Comparison of ENCODE assay signal across 8 mouse cellular contexts in the genomic region with DNA sequence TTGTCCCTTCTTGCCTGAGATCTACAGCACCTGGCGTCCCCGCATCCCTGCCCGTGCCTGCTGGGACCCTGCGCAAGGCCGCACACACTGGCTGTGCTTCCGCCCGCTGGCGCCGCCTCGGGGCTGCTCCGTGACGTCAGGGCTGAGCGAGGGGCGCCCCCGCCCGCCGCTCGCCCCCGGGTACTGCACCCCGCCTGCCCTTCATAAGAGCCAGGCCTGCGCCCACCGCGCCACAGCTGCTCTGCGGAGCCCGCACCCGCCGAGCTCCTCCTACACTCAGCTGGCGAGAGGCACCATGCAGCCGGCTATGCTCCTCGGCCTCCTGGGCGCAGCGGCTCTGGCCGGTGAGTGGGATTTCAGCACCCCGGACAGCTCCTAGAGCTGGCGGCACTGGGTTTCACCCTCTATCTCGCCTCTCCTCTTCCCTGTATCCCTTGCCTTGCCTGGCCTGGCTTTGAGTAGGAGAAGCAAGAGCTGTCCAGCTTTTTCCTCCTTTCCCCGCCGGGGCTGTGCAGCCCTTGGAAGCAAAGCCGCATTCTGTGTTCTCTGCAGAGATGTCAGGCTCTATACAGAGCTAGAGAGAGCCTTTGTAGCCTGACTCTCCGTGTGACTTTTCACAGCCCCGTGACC. TPM values are rescaled to one million over a fixed set of nuclear protein-coding genes. Genes with fewer than 3 reads are reported as not detected.
DNase-seq lines count a peak whose midpoint lies in the region; ATAC-seq and TF ChIP-seq lines count a peak whose summit lies in the region.

No protein-coding gene starts in this region.

- H3K79me3 ChIP-seq in C2C12 (ENCODE audit: low read depth): no peaks in the 10 kb centered on the region

- peak; percentile 55 for DNase-seq in brain, embryonic 18.5 days (ENCODE audit: low read depth, low spot score)
- DNase-seq in heart, postnatal 0 days (ENCODE audit: low spot score): peak; percentile 88
- DNase-seq in kidney, postnatal 4 days: peak; percentile 98
- peak; percentile 90 for DNase-seq in testis, postnatal 14 days (ENCODE audit: low spot score)

- no peak overlapping the region for H3ac ChIP-seq in C2C12 (ENCODE audit: control insufficient read depth, insufficient read length, low read depth)

- peaks cover 6% of the 10 kb centered on the region for H3K27me3 ChIP-seq in C2C12 (ENCODE audit: control insufficient read depth, insufficient read depth, insufficient read length)
- no peaks in the 10 kb centered on the region for H3K27me3 ChIP-seq in forebrain, embryonic 13.5 days
- H3K27me3 ChIP-seq in heart, postnatal 0 days (ENCODE audit: control insufficient read depth, insufficient read depth, low read length): peaks cover 15% of the 10 kb centered on the region
- H3K27me3 ChIP-seq in liver, embryonic 15.5 days: peaks cover 23% of the 10 kb centered on the region
- no peaks in the 10 kb centered on the region for H3K27me3 ChIP-seq in neural tube, embryonic 14.5 days (ENCODE audit: control insufficient read depth, insufficient read depth, low read length)

- TF ChIP-seq EP300 in heart, postnatal 0 days (IDR thresholded peaks at IDR 0.05; ENCODE audit: low read depth): no peak

- peak overlapping the region; percentile 71 for H3K9ac ChIP-seq in forebrain, embryonic 13.5 days
- no peak overlapping the region for H3K9ac ChIP-seq in heart, postnatal 0 days (replicated peaks; ENCODE audit: low read depth, low read length)
- no peak overlapping the region for H3K9ac ChIP-seq in liver, embryonic 15.5 days
- peak overlapping the region; percentile 87 for H3K9ac ChIP-seq in neural tube, embryonic 14.5 days (replicated peaks; ENCODE audit: low read depth, low read length)

- H3K4me1 ChIP-seq in forebrain, embryonic 13.5 days: peaks cover 9% of the 10 kb centered on the region; the same call in 1 of the 2 replicates
- no peaks in the 10 kb centered on the region for H3K4me1 ChIP-seq in heart, postnatal 0 days (ENCODE audit: control insufficient read depth, insufficient read depth)
- peaks cover 6% of the 10 kb centered on the region for H3K4me1 ChIP-seq in liver, embryonic 15.5 days (replicated peaks)
- H3K4me1 ChIP-seq in neural tube, embryonic 14.5 days (ENCODE audit: control insufficient read depth, insufficient read depth, low read length): peaks cover 2% of the 10 kb centered on the region; the same call in 1 of the 2 replicates

- H3K79me2 ChIP-seq in C2C12 (ENCODE audit: control insufficient read depth, insufficient read depth): no peaks in the 10 kb centered on the region

- H3K27ac ChIP-seq in forebrain, embryonic 13.5 days: peak overlapping the region; percentile 88
- no peak overlapping the region for H3K27ac ChIP-seq in heart, postnatal 0 days (ENCODE audit: low read depth)
- no peak overlapping the region for H3K27ac ChIP-seq in liver, embryonic 15.5 days (replicated peaks)
- peak overlapping the region; percentile 97 for H3K27ac ChIP-seq in neural tube, embryonic 14.5 days (ENCODE audit: low read depth, low read length)

- no peak for TF ChIP-seq CTCF in C2C12 (IDR thresholded peaks at IDR 0.05; ENCODE audit: control insufficient read depth, insufficient read depth, insufficient read length)
- no peak for TF ChIP-seq CTCF in heart, postnatal 0 days (IDR thresholded peaks at IDR 0.05; ENCODE audit: low read depth)

- no peak overlapping the region for H3K4me3 ChIP-seq in C2C12 (ENCODE audit: insufficient read depth, poor library complexity, severe bottlenecking)
- H3K4me3 ChIP-seq in forebrain, embryonic 13.5 days: peak overlapping the region; percentile 52
- H3K4me3 ChIP-seq in heart, postnatal 0 days (ENCODE audit: low read depth, low read length): peak overlapping the region; percentile 26
- H3K4me3 ChIP-seq in liver, embryonic 15.5 days (replicated peaks): peak overlapping the region; percentile 29
- peak overlapping the region; percentile 65 for H3K4me3 ChIP-seq in neural tube, embryonic 14.5 days (ENCODE audit: low read depth, low read length)

- no peaks in the 10 kb centered on the region for H3K9me3 ChIP-seq in forebrain, embryonic 13.5 days (replicated peaks)
- H3K9me3 ChIP-seq in heart, postnatal 0 days (replicated peaks; ENCODE audit: control insufficient read depth, low read length): no peaks in the 10 kb centered on the region
- H3K9me3 ChIP-seq in liver, embryonic 15.5 days (replicated peaks): no peaks in the 10 kb centered on the region
- no peaks in the 10 kb centered on the region for H3K9me3 ChIP-seq in neural tube, embryonic 14.5 days (ENCODE audit: control insufficient read depth, low read length)

- H3K4me2 ChIP-seq in forebrain, embryonic 13.5 days: peak overlapping the region; percentile 73
- peak overlapping the region; percentile 58 for H3K4me2 ChIP-seq in heart, postnatal 0 days (ENCODE audit: low read depth, low read length)
- peak overlapping the region; percentile 58 for H3K4me2 ChIP-seq in liver, embryonic 15.5 days
- peak overlapping the region; percentile 58 for H3K4me2 ChIP-seq in neural tube, embryonic 14.5 days (ENCODE audit: low read depth, low read length)

- no peaks in the 10 kb centered on the region for H3K36me3 ChIP-seq in C2C12 (ENCODE audit: control insufficient read depth, insufficient read depth)
- no peaks in the 10 kb centered on the region for H3K36me3 ChIP-seq in forebrain, embryonic 13.5 days (ENCODE audit: poor library complexity, severe bottlenecking)
- H3K36me3 ChIP-seq in heart, postnatal 0 days (replicated peaks; ENCODE audit: control insufficient read depth, insufficient read depth, low read length): no peaks in the 10 kb centered on the region
- no peaks in the 10 kb centered on the region for H3K36me3 ChIP-seq in liver, embryonic 15.5 days (replicated peaks)
- H3K36me3 ChIP-seq in neural tube, embryonic 14.5 days (ENCODE audit: control insufficient read depth, insufficient read depth, low read length): no peaks in the 10 kb centered on the region

- peak; percentile 98 for ATAC-seq in forebrain, embryonic 13.5 days
- peak; percentile 98 for ATAC-seq in heart, postnatal 0 days (ENCODE audit: insufficient read depth, low read depth)
- ATAC-seq in liver, embryonic 15.5 days (ENCODE audit: insufficient read depth): peak; percentile 42
- peak; percentile 98 for ATAC-seq in neural tube, embryonic 14.5 days (ENCODE audit: low read depth)

- WGBS in forebrain, embryonic 13.5 days: under 1% methylated on average over 37 of the region's 41 CpGs
- WGBS in heart, postnatal 0 days: under 1% methylated on average over 39 of the region's 41 CpGs
- WGBS in liver, embryonic 15.5 days (ENCODE audit: insufficient replicate concordance): 1% methylated on average over 41 of the region's 41 CpGs
- under 1% methylated on average over 37 of the region's 41 CpGs for WGBS in neural tube, embryonic 14.5 days

TF ChIP-seq in C2C12, 6 proteins besides CTCF, POLR2A, EP300 and RAD21:
- TF ChIP-seq FOSL1 (IDR thresholded peaks at IDR 0.05; ENCODE audit: insufficient read depth, low read length, poor library complexity, severe bottlenecking) (no peak), MAX (IDR thresholded peaks at IDR 0.05) (peak; percentile 88)

RNA-seq across cellular contexts. Expression of a gene that starts 0.5 kb away (rescaled TPM):
- 0.01 TPM for polyA plus RNA-seq in C2C12 (2012; fragmentation: generic; extraction: Trizol)
- 23.5 and 27.1 TPM in 2 replicates for polyA plus RNA-seq in forebrain, embryonic 13.5 days (2015; fragmentation: Nextera tagmentation; extraction: Ambion mirVana)
- not detected in 2 replicates for total RNA-seq in heart, postnatal 0 days (2014; rRNA removed; ENCODE audit: low replicate concordance)
- polyA plus RNA-seq in heart, postnatal 0 days (2015; fragmentation: Nextera tagmentation; extraction: Ambion mirVana): 0.15 TPM in 2 replicates
- polyA plus RNA-seq in liver, embryonic 15.5 days (2015; fragmentation: Nextera tagmentation; extraction: Ambion mirVana): 0.14 and 0.18 TPM in 2 replicates
- polyA plus RNA-seq in neural tube, embryonic 14.5 days (2014; fragmentation: Nextera tagmentation; extraction: Ambion mirVana): 75.8 and 78.8 TPM in 2 replicates

RNA-seq across cellular contexts. Expression of a gene that starts 34.3 kb away (rescaled TPM):
- polyA plus RNA-seq in C2C12 (2012; fragmentation: generic; extraction: Trizol): 18.8 TPM
- polyA plus RNA-seq in forebrain, embryonic 13.5 days (2015; fragmentation: Nextera tagmentation; extraction: Ambion mirVana): 33.8 and 34.6 TPM in 2 replicates
- total RNA-seq in heart, postnatal 0 days (2014; rRNA removed; ENCODE audit: low replicate concordance): 6.1 and 6.9 TPM in 2 replicates
- 18.6 and 22.1 TPM in 2 replicates for polyA plus RNA-seq in heart, postnatal 0 days (2015; fragmentation: Nextera tagmentation; extraction: Ambion mirVana)
- 9.9 and 12.9 TPM in 2 replicates for polyA plus RNA-seq in liver, embryonic 15.5 days (2015; fragmentation: Nextera tagmentation; extraction: Ambion mirVana)
- polyA plus RNA-seq in neural tube, embryonic 14.5 days (2014; fragmentation: Nextera tagmentation; extraction: Ambion mirVana): 22.1 and 22.3 TPM in 2 replicates

RNA-seq across cellular contexts. Expression of a gene that starts 34.4 kb away (rescaled TPM):
- 2.8 TPM for polyA plus RNA-seq in C2C12 (2012; fragmentation: generic; extraction: Trizol)
- polyA plus RNA-seq in forebrain, embryonic 13.5 days (2015; fragmentation: Nextera tagmentation; extraction: Ambion mirVana): 15.0 and 16.8 TPM in 2 replicates
- total RNA-seq in heart, postnatal 0 days (2014; rRNA removed; ENCODE audit: low replicate concordance): 2.1 and 3.4 TPM in 2 replicates
- 3.4 and 4.0 TPM in 2 replicates for polyA plus RNA-seq in heart, postnatal 0 days (2015; fragmentation: Nextera tagmentation; extraction: Ambion mirVana)
- 5.4 and 5.9 TPM in 2 replicates for polyA plus RNA-seq in liver, embryonic 15.5 days (2015; fragmentation: Nextera tagmentation; extraction: Ambion mirVana)
- polyA plus RNA-seq in neural tube, embryonic 14.5 days (2014; fragmentation: Nextera tagmentation; extraction: Ambion mirVana): 5.5 and 5.7 TPM in 2 replicates

Comparison
In these comparisons a context has a peak if more than half of its experiments do, and no peak if none do; other contexts are left out.
1. ATAC-seq: peak in every context shown above with its lines; median percentile 98 in forebrain, embryonic 13.5 days; 98 in heart, postnatal 0 days; 98 in neural tube, embryonic 14.5 days; 42 in liver, embryonic 15.5 days.
2. H3K27ac ChIP-seq: peak in forebrain, embryonic 13.5 days (single experiment) and neural tube, embryonic 14.5 days (single experiment); none in heart, postnatal 0 days (single experiment) and liver, embryonic 15.5 days (single experiment).
3. H3K9ac ChIP-seq: peak in forebrain, embryonic 13.5 days (single experiment) and neural tube, embryonic 14.5 days (single experiment); none in heart, postnatal 0 days (single experiment) and liver, embryonic 15.5 days (single experiment).
4. RNA of a gene that starts 0.5 kb away (polyA plus RNA-seq): 75.8 to 78.8 TPM in neural tube, embryonic 14.5 days and 23.5 to 27.1 TPM in forebrain, embryonic 13.5 days; 0.15 TPM in heart, postnatal 0 days, 0.14 to 0.18 TPM in liver, embryonic 15.5 days and 0.01 TPM in C2C12 (single experiment); every median in the first group is over 10 times any median in the second.
5. Peak in every context shown above with its lines, with median percentiles within 50 percentile points of each other: DNase-seq and H3K4me2 ChIP-seq.